Mouse (Mus musculus) thymus, adult 2 months (tissue): Measurements from ENCODE around the gene Ythdc1. TPM values are rescaled to one million over a fixed set of nuclear protein-coding genes. Genes with fewer than 3 reads are reported as not detected.
"Not testable (repeated sequence)": the region's sequence is repeated elsewhere in the genome, so short reads cannot be mapped to it uniquely, and the experiment has no call there.

Source experiments
- DNase-seq: peaks from one replicate; pipeline ENCODE4 v3.0.0; 2021
- H3K27ac ChIP-seq: fragments of 200-500 bp; 2 replicates; pipeline ENCODE4 v1.5.1; 2012; ENCODE audit warnings: low read length, control low read depth; ENCODE audit not compliant: control insufficient read depth, insufficient read depth
- H3K27me3 ChIP-seq: fragments of 200-500 bp; 2 replicates; pipeline ENCODE4 v1.6.1; 2012; ENCODE audit warnings: mild to moderate bottlenecking, low read length, moderate library complexity, mixed read lengths; ENCODE audit not compliant: control insufficient read depth, insufficient read depth
- H3K36me3 ChIP-seq: fragments of 200-500 bp; 2 replicates; pipeline ENCODE4 v1.6.1; 2012; ENCODE audit warnings: mild to moderate bottlenecking, low read length, moderate library complexity; ENCODE audit not compliant: control insufficient read depth, insufficient read depth
- H3K4me1 ChIP-seq: fragments of 200-500 bp; replicated peaks from 2 replicates; pipeline ENCODE4 v1.6.1; 2012; ENCODE audit warnings: low read length; ENCODE audit not compliant: control insufficient read depth, insufficient read depth
- H3K4me3 ChIP-seq: fragments of 200-500 bp; 2 replicates; pipeline ENCODE4 v1.5.1; 2012; ENCODE audit warnings: mild to moderate bottlenecking, low read length, control low read depth, moderate library complexity; ENCODE audit not compliant: control insufficient read depth, insufficient read depth
- CTCF ChIP-seq: fragments of 200-500 bp; IDR thresholded peaks from 2 replicates; pipeline ENCODE4 v1.5.1; 2012; ENCODE audit warnings: mild to moderate bottlenecking, control low read depth, low read length, moderate library complexity, borderline replicate concordance; ENCODE audit not compliant: control insufficient read depth, poor library complexity, insufficient read depth; ENCODE audit errors: extremely low read depth
- POLR2A ChIP-seq: fragments of 200-500 bp; IDR thresholded peaks from 2 replicates; pipeline ENCODE4 v1.6.1; 2012; ENCODE audit warnings: mild to moderate bottlenecking, low read length, control low read depth, moderate library complexity; ENCODE audit not compliant: control insufficient read depth, poor library complexity, insufficient read depth; ENCODE audit errors: extremely low read depth
- WGBS: fragments of 180-500 bp; shearing (Covaris S2); methylation state at CpG from one replicate; pipeline ENCODE4 v1.1.7; 2018; 5-methylcytosine and 5-hydroxymethylcytosine counted together
- polyA plus RNA-seq: library from polyadenylated mRNA; depleted of rRNA; stranded (reverse); fragments of >200 nt; gene quantifications from 2 replicates; pipeline ENCODE4 v1.2.3, GENCODE M21; 2012

Gene Ythdc1
- polyA plus RNA-seq, 1 experiment, result 36.2 TPM

GRCm38 (mm10) chr5:86784205-86784604, 19.8 kb upstream of the Ythdc1 start:
- Histone ChIP-seq H3K36me3 (no peaks in the 10 kb centered on the region), H3K27ac (no peak overlapping the region), H3K4me3 (no peak overlapping the region), H3K4me1 (no peaks in the 10 kb centered on the region), H3K27me3 (no peaks in the 10 kb centered on the region)
- DNase-seq, result no peak
- 89% methylated on average over 1 of the region's 1 CpGs for WGBS
- TF ChIP-seq POLR2A (no peak), CTCF (no peak)

- H3K36me3 ChIP-seq, result no peaks in the 10 kb centered on the region
- 83% methylated on average over 1 of the region's 1 CpGs for WGBS
- H3K4me3 ChIP-seq, result no peak overlapping the region
- no peaks in the 10 kb centered on the region for H3K27me3 ChIP-seq
- no peaks in the 10 kb centered on the region for H3K4me1 ChIP-seq
- no peak for TF ChIP-seq POLR2A
- no peak for TF ChIP-seq CTCF
- H3K27ac ChIP-seq, result no peak overlapping the region
- no peak for DNase-seq
Observed at GRCm38 (mm10) chr5:86786798-86787197, 17.2 kb upstream of the Ythdc1 start.

- TF ChIP-seq CTCF, result no peak
- TF ChIP-seq POLR2A, result no peak
- 64% methylated on average over 2 of the region's 2 CpGs for WGBS
- H3K4me3 ChIP-seq, result no peak overlapping the region
Observed at GRCm38 (mm10) chr5:86789954-86790353, 14.1 kb upstream of the Ythdc1 start.

GRCm38 (mm10) chr5:86792249-86792648, 11.8 kb upstream of the Ythdc1 start:
- Histone ChIP-seq H3K27ac (no peak overlapping the region), H3K4me1 (no peaks in the 10 kb centered on the region), H3K36me3 (no peaks in the 10 kb centered on the region), H3K4me3 (no peak overlapping the region), H3K27me3 (no peaks in the 10 kb centered on the region)
- no peak for DNase-seq
- TF ChIP-seq CTCF (no peak), POLR2A (no peak)
- WGBS, result 62% methylated on average over 4 of the region's 4 CpGs

More at GRCm38 (mm10) chr5:86789954-86790353, 14.1 kb upstream of the Ythdc1 start:
- H3K27me3 ChIP-seq, result no peaks in the 10 kb centered on the region
- no peak overlapping the region for H3K27ac ChIP-seq
- no peak for DNase-seq
- H3K36me3 ChIP-seq, result no peaks in the 10 kb centered on the region
- H3K4me1 ChIP-seq, result no peaks in the 10 kb centered on the region

GRCm38 (mm10) chr5:86792807-86793206, 11.2 kb upstream of the Ythdc1 start:
- Histone ChIP-seq H3K4me1 (no peaks in the 10 kb centered on the region), H3K27me3 (no peaks in the 10 kb centered on the region), H3K27ac (no peak overlapping the region), H3K36me3 (no peaks in the 10 kb centered on the region), H3K4me3 (no peak overlapping the region)
- WGBS, result 22% methylated on average over 8 of the region's 8 CpGs
- DNase-seq, result no peak
- no peak for TF ChIP-seq POLR2A
- no peak for TF ChIP-seq CTCF

GRCm38 (mm10) chr5:86816795-86817194, 12.8 kb downstream of the Ythdc1 start:
- WGBS, result 33% methylated on average over 3 of the region's 3 CpGs
- no peak for TF ChIP-seq CTCF
- peaks cover 32% of the 10 kb centered on the region for H3K36me3 ChIP-seq
- H3K27me3 ChIP-seq, result no peaks in the 10 kb centered on the region
- no peak overlapping the region for H3K4me3 ChIP-seq
- H3K27ac ChIP-seq, result no peak overlapping the region
- H3K4me1 ChIP-seq, result no peaks in the 10 kb centered on the region
- no peak for DNase-seq

DNA sequence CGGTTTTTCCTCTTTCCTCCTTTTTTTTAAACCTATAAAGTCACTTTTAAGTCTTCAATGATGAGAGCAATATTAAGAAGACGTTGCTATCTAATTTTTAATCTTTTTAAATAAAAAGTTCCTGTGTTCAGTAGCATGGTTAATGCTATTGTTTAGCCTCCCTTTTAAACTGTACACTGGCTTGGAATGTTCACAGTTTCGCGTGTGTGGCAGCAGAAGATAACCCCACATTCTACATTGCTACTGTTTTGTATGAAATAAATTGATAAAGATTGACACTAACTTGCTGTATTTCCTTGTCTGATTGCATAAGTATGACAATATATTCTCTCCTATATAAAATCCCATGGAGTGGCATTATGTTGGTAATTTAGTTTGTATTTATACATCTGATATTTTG, 32.4 kb downstream of the Ythdc1 start:
- not testable (repeated sequence) for DNase-seq, H3K27ac ChIP-seq, H3K4me1 ChIP-seq, H3K27me3 ChIP-seq, H3K4me3 ChIP-seq
- 95% methylated on average over 4 of the region's 4 CpGs for WGBS
- peaks cover 34% of the 10 kb centered on the region for H3K36me3 ChIP-seq
